Comparison of ENCODE assay signal across 13 mouse cellular contexts in the genomic region with DNA sequence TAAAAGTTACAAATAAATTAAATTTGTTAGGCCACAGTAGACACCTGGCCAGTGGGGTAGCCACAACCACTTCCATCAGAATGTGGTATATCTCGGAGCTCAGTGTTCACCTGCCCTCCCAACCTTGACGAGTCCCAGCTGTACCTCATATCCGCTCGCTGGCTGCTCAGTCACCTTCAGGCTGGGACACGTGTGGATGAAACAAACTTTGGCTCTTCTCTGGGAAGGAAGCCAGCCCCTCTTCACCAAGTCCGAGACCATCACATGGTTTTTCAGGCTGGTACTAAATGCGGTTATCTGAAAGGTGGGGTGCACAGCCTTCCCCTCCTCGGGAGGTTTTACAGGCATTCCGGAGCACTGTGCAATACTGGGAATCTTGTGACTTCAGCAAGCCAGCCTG.
A peak's percentile ranks its signal among the peaks of the same experiment; 100 is the strongest.
DNase-seq lines count a peak whose midpoint lies in the region; ATAC-seq lines count a peak whose summit lies in the region.
"Had no signal": no experiment of that assay in that cellular context is flagged by ENCODE, and none has a peak within 500 bp of the region (broad histone marks: within the 10 kb centered on the region; RNA-seq: fewer than 3 reads in every experiment).

No protein-coding gene starts in this region.

- DNase-seq in adrenal gland, adult 2 months: peak; percentile 44
- no peak for DNase-seq in adrenal gland, adult 18-20 months (ENCODE audit: low spot score in 2 of 2)
- peak; percentile 11 to 31 for DNase-seq in adrenal gland, postnatal 36 days
- DNase-seq in kidney, postnatal 10 days: peak; percentile 57
- no peak for DNase-seq in T-cell, adult 2 months (ENCODE audit: low spot score)
- DNase-seq in ovary, postnatal 14 days (ENCODE audit: low spot score): no peak
- no peak for DNase-seq in thymus, postnatal 0 days (ENCODE audit: low spot score)
- DNase-seq: cerebellum, adult 9-10 months had no signal

- no peaks in the 10 kb centered on the region for H3K27me3 ChIP-seq in heart, embryonic 15.5 days
- H3K27me3 ChIP-seq: embryonic facial prominence, embryonic 15.5 days; hindbrain, embryonic 13.5 days; liver, embryonic 15.5 days had no signal

- H3K4me1 ChIP-seq in heart, embryonic 15.5 days (replicated peaks): peaks cover 12% of the 10 kb centered on the region
- H3K4me1 ChIP-seq: hindbrain, embryonic 13.5 days; liver, embryonic 15.5 days had no signal

- peak overlapping the region; percentile 26; the same call in 1 of the 2 replicates for H3K27ac ChIP-seq in heart, embryonic 15.5 days
- H3K27ac ChIP-seq: embryonic facial prominence, embryonic 15.5 days; hindbrain, embryonic 13.5 days; liver, embryonic 15.5 days had no signal

- ATAC-seq in heart, embryonic 15.5 days (replicated peaks; ENCODE audit: insufficient number of reproducible peaks, insufficient read depth, low FRiP score, low read depth): peak; percentile 64; the same call in 1 of the 2 replicates
- ATAC-seq: midbrain, embryonic 16.5 days had no signal

- peak overlapping the region; percentile 41 for H3K4me2 ChIP-seq in heart, embryonic 15.5 days
- H3K4me2 ChIP-seq: embryonic facial prominence, embryonic 15.5 days; hindbrain, embryonic 13.5 days; liver, embryonic 15.5 days had no signal

- no peak overlapping the region for H3K9ac ChIP-seq in heart, embryonic 15.5 days
- H3K9ac ChIP-seq: embryonic facial prominence, embryonic 15.5 days; hindbrain, embryonic 13.5 days; liver, embryonic 15.5 days had no signal

- 31% methylated on average over 9 of the region's 9 CpGs for WGBS in heart, embryonic 15.5 days

- no peaks in the 10 kb centered on the region for H3K9me3 ChIP-seq in heart, embryonic 15.5 days (replicated peaks)
- H3K9me3 ChIP-seq: embryonic facial prominence, embryonic 15.5 days; hindbrain, embryonic 13.5 days; liver, embryonic 15.5 days had no signal

- no peak overlapping the region for H3K4me3 ChIP-seq in heart, embryonic 15.5 days
- H3K4me3 ChIP-seq: embryonic facial prominence, embryonic 15.5 days; hindbrain, embryonic 13.5 days; liver, embryonic 15.5 days had no signal

- H3K36me3 ChIP-seq in heart, embryonic 15.5 days: no peaks in the 10 kb centered on the region
- H3K36me3 ChIP-seq: embryonic facial prominence, embryonic 15.5 days; hindbrain, embryonic 13.5 days; liver, embryonic 15.5 days had no signal

Comparison
In these comparisons a context has a peak if more than half of its experiments do, and no peak if none do; other contexts are left out.
1. DNase-seq: peak in adrenal gland, adult 2 months (single experiment), adrenal gland, postnatal 36 days (2 of 2) and kidney, postnatal 10 days (single experiment); none in adrenal gland, adult 18-20 months (0 of 2), T-cell, adult 2 months (single experiment), ovary, postnatal 14 days (single experiment) and thymus, postnatal 0 days (single experiment).